Mouse (Mus musculus): ENCODE results near the gene Tanc1. TPM values are rescaled to one million over a fixed set of nuclear protein-coding genes. Genes with fewer than 3 reads are reported as not detected.

The Tanc1 gene
- total RNA-seq, 2 experiments from 2014 or later: 118 to 124 TPM

GRCm38 (mm10) chr2:59771708-59772107, 159.9 kb downstream of the Tanc1 start:
- TF ChIP-seq CTCF (conservative IDR thresholded peaks at IDR 0.05): no peak
- no peak for DNase-seq (ENCODE audit: low spot score in 2 of 2)
- Histone ChIP-seq H3K4me3 (no peak overlapping the region), H3K27ac (no peak overlapping the region)

GRCm38 (mm10) chr2:59772261-59772683, 160.4 kb downstream of the Tanc1 start:
- DNase-seq (ENCODE audit: low spot score in 2 of 2): no peak
- H3K4me3 ChIP-seq: no peak overlapping the region
- TF ChIP-seq CTCF (conservative IDR thresholded peaks at IDR 0.05): no peak
- no peak overlapping the region for H3K27ac ChIP-seq

GRCm38 (mm10) chr2:59774374-59774773, 162.5 kb downstream of the Tanc1 start:
- H3K4me3 ChIP-seq: no peak overlapping the region
- DNase-seq (ENCODE audit: low spot score in 2 of 2): no peak
- TF ChIP-seq CTCF (conservative IDR thresholded peaks at IDR 0.05): no peak
- H3K27ac ChIP-seq: no peak overlapping the region

GRCm38 (mm10) chr2:59775148-59775547, 163.3 kb downstream of the Tanc1 start:
- no peak overlapping the region for H3K4me3 ChIP-seq
- no peak for TF ChIP-seq CTCF (conservative IDR thresholded peaks at IDR 0.05)

GRCm38 (mm10) chr2:59775820-59776219, 164.0 kb downstream of the Tanc1 start:
- DNase-seq (ENCODE audit: low spot score in 2 of 2): no peak
- TF ChIP-seq CTCF (conservative IDR thresholded peaks at IDR 0.05): no peak
- H3K27ac ChIP-seq: no peak overlapping the region
- no peak overlapping the region for H3K4me3 ChIP-seq

More at GRCm38 (mm10) chr2:59775148-59775547, 163.3 kb downstream of the Tanc1 start:
- H3K27ac ChIP-seq: no peak overlapping the region
- DNase-seq (ENCODE audit: low spot score in 2 of 2): no peak

GRCm38 (mm10) chr2:59779355-59779754, 167.5 kb downstream of the Tanc1 start:
- Histone ChIP-seq H3K4me3 (no peak overlapping the region), H3K27ac (no peak overlapping the region)
- DNase-seq (ENCODE audit: low spot score in 2 of 2): no peak
- no peak for TF ChIP-seq CTCF (conservative IDR thresholded peaks at IDR 0.05)

- Histone ChIP-seq H3K4me3 (no peak overlapping the region), H3K27ac (no peak overlapping the region)
- no peak for TF ChIP-seq CTCF (conservative IDR thresholded peaks at IDR 0.05)
- no peak for DNase-seq (ENCODE audit: low spot score in 2 of 2)
Measured at GRCm38 (mm10) chr2:59780240-59780639, 168.4 kb downstream of the Tanc1 start.

- Histone ChIP-seq H3K27ac (no peak overlapping the region), H3K4me3 (no peak overlapping the region)
- no peak for TF ChIP-seq CTCF (conservative IDR thresholded peaks at IDR 0.05)
- DNase-seq (ENCODE audit: low spot score in 2 of 2): no peak
Measured at GRCm38 (mm10) chr2:59783055-59783831, 171.4 kb downstream of the Tanc1 start.

- no peak overlapping the region for H3K27ac ChIP-seq
- TF ChIP-seq CTCF (conservative IDR thresholded peaks at IDR 0.05): no peak
- DNase-seq (ENCODE audit: low spot score in 2 of 2): no peak
- H3K4me3 ChIP-seq: no peak overlapping the region
Measured at GRCm38 (mm10) chr2:59783832-59784627, 172.2 kb downstream of the Tanc1 start.

- Histone ChIP-seq H3K4me3 (no peak overlapping the region), H3K27ac (no peak overlapping the region)
- DNase-seq (ENCODE audit: low spot score in 2 of 2): no peak
- TF ChIP-seq CTCF (conservative IDR thresholded peaks at IDR 0.05): no peak
Measured at GRCm38 (mm10) chr2:59784628-59784883, 172.7 kb downstream of the Tanc1 start.

- Histone ChIP-seq H3K27ac (no peak overlapping the region), H3K4me3 (no peak overlapping the region)
- DNase-seq (ENCODE audit: low spot score in 2 of 2): no peak
- no peak for TF ChIP-seq CTCF (conservative IDR thresholded peaks at IDR 0.05)
Measured at GRCm38 (mm10) chr2:59785597-59785996, 173.8 kb downstream of the Tanc1 start.

- no peak overlapping the region for H3K4me3 ChIP-seq
- TF ChIP-seq CTCF (conservative IDR thresholded peaks at IDR 0.05): no peak
- DNase-seq (ENCODE audit: low spot score in 2 of 2): no peak
- peak overlapping the region; percentile 24 for H3K27ac ChIP-seq
Measured at GRCm38 (mm10) chr2:59788704-59789500, 177.1 kb downstream of the Tanc1 start.

GRCm38 (mm10) chr2:59791596-59791995, 179.8 kb downstream of the Tanc1 start:
- TF ChIP-seq CTCF (conservative IDR thresholded peaks at IDR 0.05): no peak
- Histone ChIP-seq H3K4me3 (no peak overlapping the region), H3K27ac (peak overlapping the region; percentile 19; the same call in 1 of the 2 replicates)
- peak; percentile 33 to 52 for DNase-seq (ENCODE audit: low spot score in 2 of 2)

All from layer of hippocampus, adult 2 months (tissue).